Mouse (Mus musculus): ENCODE results near the gene Nr2f2. TPM values are rescaled to one million over a fixed set of nuclear protein-coding genes. Genes with fewer than 3 reads are reported as not detected.

Nr2f2 gene
- polyA plus RNA-seq, 1 experiment from 2014 or later: 95.7 TPM

- peaks cover 17% of the 10 kb centered on the region for H3K4me1 ChIP-seq (replicated peaks; ENCODE audit: control insufficient read depth, insufficient read depth, low read length)
- whole genome bisulfite sequencing: 14% methylated on average over 2 of the region's 2 CpGs
- no peaks in the 10 kb centered on the region for H3K27me3 ChIP-seq (ENCODE audit: control insufficient read depth, insufficient read depth, low read depth, low read length)
- H3K9ac ChIP-seq (ENCODE audit: low read length): peak overlapping the region; percentile 83
- peak overlapping the region; percentile 76 for H3K27ac ChIP-seq (ENCODE audit: low read length)
- H3K4me3 ChIP-seq (ENCODE audit: low read length): peak overlapping the region; percentile 89
- H3K36me3 ChIP-seq (ENCODE audit: control insufficient read depth, insufficient read depth, low read length): peaks cover 14% of the 10 kb centered on the region; the same call in 1 of the 2 replicates
- no peaks in the 10 kb centered on the region for H3K9me3 ChIP-seq (ENCODE audit: control insufficient read depth, low read length)
- H3K4me2 ChIP-seq (ENCODE audit: low read depth, low read length): peak overlapping the region; percentile 72
- no peak for ATAC-seq (ENCODE audit: low read depth)
Measured at GRCm38 (mm10) chr7:70355357-70355620, 11.2 kb downstream of the Nr2f2 start.

GRCm38 (mm10) chr7:70354606-70355356 lies 11.8 kb downstream of the Nr2f2 start:
- H3K9ac ChIP-seq (ENCODE audit: low read length): peak overlapping the region; percentile 83
- H3K36me3 ChIP-seq (ENCODE audit: control insufficient read depth, insufficient read depth, low read length): peaks cover 14% of the 10 kb centered on the region; the same call in 1 of the 2 replicates
- H3K4me1 ChIP-seq (replicated peaks; ENCODE audit: control insufficient read depth, insufficient read depth, low read length): peaks cover 22% of the 10 kb centered on the region
- peak; percentile 6; the same call in 1 of the 2 replicates for ATAC-seq (ENCODE audit: low read depth)
- peak overlapping the region; percentile 89 for H3K4me3 ChIP-seq (ENCODE audit: low read length)
- no peaks in the 10 kb centered on the region for H3K27me3 ChIP-seq (ENCODE audit: control insufficient read depth, insufficient read depth, low read depth, low read length)
- H3K27ac ChIP-seq (ENCODE audit: low read length): peak overlapping the region; percentile 76
- peak overlapping the region; percentile 72 for H3K4me2 ChIP-seq (ENCODE audit: low read depth, low read length)
- no peaks in the 10 kb centered on the region for H3K9me3 ChIP-seq (ENCODE audit: control insufficient read depth, low read length)
- 8% methylated on average over 14 of the region's 14 CpGs for WGBS

GRCm38 (mm10) chr7:70353151-70353550 lies 13.4 kb downstream of the Nr2f2 start:
- WGBS: 4% methylated on average over 4 of the region's 4 CpGs

GRCm38 (mm10) chr7:70352617-70353016 lies 13.9 kb downstream of the Nr2f2 start:
- Histone ChIP-seq H3K4me3 (ENCODE audit: low read length) (peak overlapping the region; percentile 66), H3K27me3 (ENCODE audit: control insufficient read depth, insufficient read depth, low read depth, low read length) (no peaks in the 10 kb centered on the region), H3K4me1 (replicated peaks; ENCODE audit: control insufficient read depth, insufficient read depth, low read length) (peaks cover 41% of the 10 kb centered on the region), H3K27ac (ENCODE audit: low read length) (peak overlapping the region; percentile 96; the same call in 1 of the 2 replicates), H3K9me3 (ENCODE audit: control insufficient read depth, low read length) (no peaks in the 10 kb centered on the region), H3K9ac (ENCODE audit: low read length) (peak overlapping the region; percentile 95), H3K36me3 (ENCODE audit: control insufficient read depth, insufficient read depth, low read length) (peaks cover 9% of the 10 kb centered on the region; the same call in 1 of the 2 replicates), H3K4me2 (ENCODE audit: low read depth, low read length) (peak overlapping the region; percentile 70)
- ATAC-seq (ENCODE audit: low read depth): no peak
- 7% methylated on average over 3 of the region's 3 CpGs for WGBS

More at GRCm38 (mm10) chr7:70353151-70353550, 13.4 kb downstream of the Nr2f2 start:
- H3K36me3 ChIP-seq (ENCODE audit: control insufficient read depth, insufficient read depth, low read length): peaks cover 14% of the 10 kb centered on the region; the same call in 1 of the 2 replicates
- peak overlapping the region; percentile 70; the same call in 1 of the 2 replicates for H3K27ac ChIP-seq (ENCODE audit: low read length)
- no peaks in the 10 kb centered on the region for H3K27me3 ChIP-seq (ENCODE audit: control insufficient read depth, insufficient read depth, low read depth, low read length)
- no peaks in the 10 kb centered on the region for H3K9me3 ChIP-seq (ENCODE audit: control insufficient read depth, low read length)
- peak overlapping the region; percentile 66 for H3K4me3 ChIP-seq (ENCODE audit: low read length)
- peak overlapping the region; percentile 70 for H3K4me2 ChIP-seq (ENCODE audit: low read depth, low read length)
- no peak for ATAC-seq (ENCODE audit: low read depth)
- H3K9ac ChIP-seq (ENCODE audit: low read length): peak overlapping the region; percentile 67
- peaks cover 37% of the 10 kb centered on the region for H3K4me1 ChIP-seq (replicated peaks; ENCODE audit: control insufficient read depth, insufficient read depth, low read length)

- Histone ChIP-seq H3K36me3 (ENCODE audit: control insufficient read depth, insufficient read depth, low read length) (peaks cover 8% of the 10 kb centered on the region; the same call in 1 of the 2 replicates), H3K27ac (ENCODE audit: low read length) (peak overlapping the region; percentile 96), H3K4me1 (replicated peaks; ENCODE audit: control insufficient read depth, insufficient read depth, low read length) (peaks cover 43% of the 10 kb centered on the region), H3K4me2 (ENCODE audit: low read depth, low read length) (peak overlapping the region; percentile 70), H3K9ac (ENCODE audit: low read length) (peak overlapping the region; percentile 95), H3K4me3 (ENCODE audit: low read length) (peak overlapping the region; percentile 66), H3K9me3 (ENCODE audit: control insufficient read depth, low read length) (no peaks in the 10 kb centered on the region), H3K27me3 (ENCODE audit: control insufficient read depth, insufficient read depth, low read depth, low read length) (no peaks in the 10 kb centered on the region)
- 0% methylated on average over 1 of the region's 1 CpGs for WGBS
- ATAC-seq (ENCODE audit: low read depth): no peak
Measured at GRCm38 (mm10) chr7:70351981-70352560, 14.5 kb downstream of the Nr2f2 start.

GRCm38 (mm10) chr7:70350781-70351551 lies 15.6 kb downstream of the Nr2f2 start:
- peak overlapping the region; percentile 70 for H3K4me2 ChIP-seq (ENCODE audit: low read depth, low read length)
- H3K9ac ChIP-seq (ENCODE audit: low read length): peak overlapping the region; percentile 95
- peak; percentile 63 for ATAC-seq (ENCODE audit: low read depth)
- peak overlapping the region; percentile 96 for H3K27ac ChIP-seq (ENCODE audit: low read length)
- under 1% methylated on average over 45 of the region's 55 CpGs for WGBS
- peaks cover 4% of the 10 kb centered on the region; the same call in 1 of the 2 replicates for H3K36me3 ChIP-seq (ENCODE audit: control insufficient read depth, insufficient read depth, low read length)
- H3K4me1 ChIP-seq (replicated peaks; ENCODE audit: control insufficient read depth, insufficient read depth, low read length): peaks cover 49% of the 10 kb centered on the region
- H3K27me3 ChIP-seq (ENCODE audit: control insufficient read depth, insufficient read depth, low read depth, low read length): no peaks in the 10 kb centered on the region
- peak overlapping the region; percentile 66 for H3K4me3 ChIP-seq (ENCODE audit: low read length)
- H3K9me3 ChIP-seq (ENCODE audit: control insufficient read depth, low read length): no peaks in the 10 kb centered on the region

GRCm38 (mm10) chr7:70349981-70350670 lies 16.4 kb downstream of the Nr2f2 start:
- no peaks in the 10 kb centered on the region for H3K27me3 ChIP-seq (ENCODE audit: control insufficient read depth, insufficient read depth, low read depth, low read length)
- peaks cover 4% of the 10 kb centered on the region; the same call in 1 of the 2 replicates for H3K36me3 ChIP-seq (ENCODE audit: control insufficient read depth, insufficient read depth, low read length)
- H3K27ac ChIP-seq (ENCODE audit: low read length): peak overlapping the region; percentile 96
- H3K4me1 ChIP-seq (replicated peaks; ENCODE audit: control insufficient read depth, insufficient read depth, low read length): peaks cover 55% of the 10 kb centered on the region
- no peaks in the 10 kb centered on the region for H3K9me3 ChIP-seq (ENCODE audit: control insufficient read depth, low read length)
- H3K4me2 ChIP-seq (ENCODE audit: low read depth, low read length): peak overlapping the region; percentile 70
- H3K4me3 ChIP-seq (ENCODE audit: low read length): peak overlapping the region; percentile 66
- H3K9ac ChIP-seq (ENCODE audit: low read length): peak overlapping the region; percentile 95
- peak; percentile 12; the same call in 1 of the 2 replicates for ATAC-seq (ENCODE audit: low read depth)
- 8% methylated on average over 20 of the region's 20 CpGs for WGBS

- ATAC-seq (ENCODE audit: low read depth): no peak
- H3K9me3 ChIP-seq (ENCODE audit: control insufficient read depth, low read length): no peaks in the 10 kb centered on the region
- no peaks in the 10 kb centered on the region for H3K27me3 ChIP-seq (ENCODE audit: control insufficient read depth, insufficient read depth, low read depth, low read length)
- H3K4me1 ChIP-seq (replicated peaks; ENCODE audit: control insufficient read depth, insufficient read depth, low read length): peaks cover 59% of the 10 kb centered on the region
- H3K9ac ChIP-seq (ENCODE audit: low read length): peak overlapping the region; percentile 95
- H3K4me2 ChIP-seq (ENCODE audit: low read depth, low read length): peak overlapping the region; percentile 70
- 28% methylated on average over 11 of the region's 11 CpGs for WGBS
- 0 out of 2 replicates have a peak, but pooled peaks cover 2% of the 10 kb centered on the region for H3K36me3 ChIP-seq (ENCODE audit: control insufficient read depth, insufficient read depth, low read length)
- H3K4me3 ChIP-seq (ENCODE audit: low read length): peak overlapping the region; percentile 66
- peak overlapping the region; percentile 96 for H3K27ac ChIP-seq (ENCODE audit: low read length)
Measured at GRCm38 (mm10) chr7:70348977-70349615, 17.4 kb downstream of the Nr2f2 start.

Measured in lung, embryonic 16.5 days (tissue).